Mouse (Mus musculus) midbrain, embryonic 15.5 days (tissue): ENCODE results near the gene Atxn7l3. TPM values are rescaled to one million over a fixed set of nuclear protein-coding genes. Genes with fewer than 3 reads are reported as not detected.

Source experiments
- ATAC-seq: fragments of 200-750 bp; cut with Nextera tagmentation; replicated peaks from 2 replicates; pipeline ENCODE4 v1.8.0; 2017; ENCODE audit warnings: moderate TSS enrichment
- H3K27ac ChIP-seq: fragments of 300-500 bp; sonication (generic); 2 replicates; pipeline ENCODE4 v1.5.1; 2015; ENCODE audit warnings: mild to moderate bottlenecking, inconsistent platforms
- H3K27me3 ChIP-seq: fragments of 300-500 bp; sonication (generic); replicated peaks from 2 replicates; pipeline ENCODE4 v1.6.1; 2015; ENCODE audit warnings: inconsistent platforms
- H3K36me3 ChIP-seq: fragments of 300-500 bp; sonication (generic); replicated peaks from 2 replicates; pipeline ENCODE4 v1.6.1; 2015; ENCODE audit warnings: inconsistent platforms
- H3K4me1 ChIP-seq: fragments of 300-500 bp; sonication (generic); 2 replicates; pipeline ENCODE4 v1.6.1; 2015; ENCODE audit warnings: inconsistent platforms
- H3K4me2 ChIP-seq: fragments of 300-500 bp; sonication (generic); 2 replicates; pipeline ENCODE4 v1.6.1; 2015; ENCODE audit warnings: inconsistent platforms, mild to moderate bottlenecking, moderate library complexity
- H3K4me3 ChIP-seq: fragments of 300-500 bp; sonication (generic); 2 replicates; pipeline ENCODE4 v1.5.1; 2015; ENCODE audit warnings: mild to moderate bottlenecking, inconsistent platforms
- H3K9ac ChIP-seq: fragments of 300-500 bp; sonication (generic); 2 replicates; pipeline ENCODE4 v1.6.1; 2015; ENCODE audit warnings: mild to moderate bottlenecking, inconsistent platforms
- H3K9me3 ChIP-seq: fragments of 300-500 bp; sonication (generic); 2 replicates; pipeline ENCODE4 v1.6.1; 2016; ENCODE audit warnings: inconsistent platforms
- WGBS: fragments of 180-500 bp; shearing (Covaris S2); methylation state at CpG from one replicate; pipeline ENCODE4 v1.1.7; 2015; ENCODE audit warnings: mixed read lengths; 5-methylcytosine and 5-hydroxymethylcytosine counted together
- polyA plus RNA-seq: library from polyadenylated mRNA; unstranded; fragments of >200 nt; fragmentation: Nextera tagmentation; extraction: Ambion mirVana; gene quantifications from 2 replicates; pipeline ENCODE4 v1.2.1, GENCODE M21; 2015

The Atxn7l3 gene
- polyA plus RNA-seq, 1 experiment from 2014 or later = 31.6 TPM

- Histone ChIP-seq H3K27me3 (no peaks in the 10 kb centered on the region), H3K36me3 (no peaks in the 10 kb centered on the region), H3K9me3 (no peaks in the 10 kb centered on the region), H3K4me2 (peak overlapping the region; percentile 74), H3K9ac (peak overlapping the region; percentile 53), H3K27ac (peak overlapping the region; percentile 57), H3K4me3 (peak overlapping the region; percentile 38), H3K4me1 (peaks cover 27% of the 10 kb centered on the region)
- under 1% methylated on average over 32 of the region's 32 CpGs for WGBS
- ATAC-seq = peak; percentile 85
Observed at GRCm38 (mm10) chr11:102244926-102245449, 51.4 kb downstream of the Atxn7l3 start.

GRCm38 (mm10) chr11:102241874-102242273 is 54.6 kb downstream of the Atxn7l3 start:
- 57% methylated on average over 5 of the region's 5 CpGs for WGBS
- Histone ChIP-seq H3K27me3 (no peaks in the 10 kb centered on the region), H3K36me3 (no peaks in the 10 kb centered on the region), H3K4me3 (no peak overlapping the region), H3K4me1 (peaks cover 19% of the 10 kb centered on the region), H3K9me3 (no peaks in the 10 kb centered on the region), H3K9ac (no peak overlapping the region), H3K27ac (no peak overlapping the region), H3K4me2 (no peak overlapping the region)
- ATAC-seq = no peak

DNA sequence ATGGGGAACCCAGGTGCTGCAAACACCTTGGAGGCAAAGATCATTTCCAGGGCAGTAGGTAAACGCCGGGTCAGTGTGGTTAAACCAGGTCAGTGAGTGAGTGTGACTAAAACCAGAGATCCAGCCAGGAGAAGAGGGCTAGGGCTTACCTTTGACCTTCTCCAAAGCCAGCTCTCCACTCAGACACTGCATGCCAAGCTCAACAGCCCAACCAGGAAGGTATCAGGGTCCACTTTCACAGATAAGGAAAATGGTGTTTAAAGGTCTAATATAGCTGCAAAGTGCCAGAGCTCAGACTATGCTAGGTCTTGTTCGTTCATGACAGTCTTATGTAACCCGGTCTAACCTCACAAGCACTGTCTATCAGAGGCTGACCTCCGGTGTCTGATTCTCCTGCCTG is 55.2 kb downstream of the Atxn7l3 start:
- Histone ChIP-seq H3K27me3 (no peaks in the 10 kb centered on the region), H3K27ac (no peak overlapping the region), H3K4me1 (peaks cover 20% of the 10 kb centered on the region), H3K4me2 (no peak overlapping the region), H3K36me3 (no peaks in the 10 kb centered on the region), H3K4me3 (no peak overlapping the region), H3K9ac (no peak overlapping the region), H3K9me3 (no peaks in the 10 kb centered on the region)
- 87% methylated on average over 5 of the region's 5 CpGs for WGBS
- ATAC-seq = no peak

- Histone ChIP-seq H3K4me1 (peaks cover 16% of the 10 kb centered on the region), H3K4me3 (no peak overlapping the region), H3K9me3 (no peaks in the 10 kb centered on the region), H3K36me3 (no peaks in the 10 kb centered on the region), H3K27me3 (no peaks in the 10 kb centered on the region), H3K9ac (no peak overlapping the region), H3K4me2 (no peak overlapping the region), H3K27ac (no peak overlapping the region)
- ATAC-seq = no peak
- WGBS = 87% methylated on average over 6 of the region's 6 CpGs
Observed at GRCm38 (mm10) chr11:102240636-102241035, 55.8 kb downstream of the Atxn7l3 start.

Other genes starting within 250 kb of the Atxn7l3 start
- gene Mpp2, start 208.1 kb downstream of the Atxn7l3 start, polyA plus RNA-seq = 33.4 and 36.4 TPM in 2 replicates
- not detected in 2 replicates for gene Ppy, start 195.3 kb downstream of the Atxn7l3 start, polyA plus RNA-seq
- gene Pyy, start 188.8 kb downstream of the Atxn7l3 start, polyA plus RNA-seq = not detected in 2 replicates
- 0.10 and 0.30 TPM in 2 replicates for gene Nags, start 151.1 kb downstream of the Atxn7l3 start, polyA plus RNA-seq
- gene Tmem101, start 140.2 kb downstream of the Atxn7l3 start, polyA plus RNA-seq = 45.3 and 46.5 TPM in 2 replicates
- gene Lsm12, start 111.3 kb downstream of the Atxn7l3 start, polyA plus RNA-seq = 111 and 118 TPM in 2 replicates
- gene G6pc3, start 107.0 kb downstream of the Atxn7l3 start, polyA plus RNA-seq = 38.6 and 43.3 TPM in 2 replicates
- gene Hdac5, start 66.5 kb downstream of the Atxn7l3 start, polyA plus RNA-seq = 90.3 and 105 TPM in 2 replicates
- 2.2 and 2.5 TPM in 2 replicates for gene BC030867, start 47.7 kb downstream of the Atxn7l3 start, polyA plus RNA-seq
- 0.05 TPM in 1 of 2 replicates, not detected in the other for gene Asb16, start 27.9 kb downstream of the Atxn7l3 start, polyA plus RNA-seq
- 82.3 and 84.4 TPM in 2 replicates for gene Tmub2, start 11.7 kb downstream of the Atxn7l3 start, polyA plus RNA-seq
- gene Ubtf, start 23.1 kb upstream of the Atxn7l3 start, polyA plus RNA-seq = 82.8 and 83.9 TPM in 2 replicates
- 2.9 and 3.8 TPM in 2 replicates for gene Slc4a1, start 69.6 kb upstream of the Atxn7l3 start, polyA plus RNA-seq
- 160 and 165 TPM in 2 replicates for gene Rundc3a, start 96.8 kb upstream of the Atxn7l3 start, polyA plus RNA-seq
- gene Slc25a39, start 111.3 kb upstream of the Atxn7l3 start, polyA plus RNA-seq = 146 and 168 TPM in 2 replicates
- 75.2 and 82.0 TPM in 2 replicates for gene Grn, start 133.7 kb upstream of the Atxn7l3 start, polyA plus RNA-seq
- 28.7 and 36.4 TPM in 2 replicates for gene Fam171a2, start 151.1 kb upstream of the Atxn7l3 start, polyA plus RNA-seq
- 9.0 TPM in 2 replicates for gene Itga2b, start 173.5 kb upstream of the Atxn7l3 start, polyA plus RNA-seq